Mouse (Mus musculus) yolk sac, embryonic 10.5 days (tissue): Measurements from ENCODE around the gene 4930595D18Rik.

Experiments
- DNase-seq: peaks from one replicate; pipeline ENCODE4 v3.0.0-alpha.2; 2017; ENCODE audit warnings: low spot score

4930595D18Rik gene

DNA sequence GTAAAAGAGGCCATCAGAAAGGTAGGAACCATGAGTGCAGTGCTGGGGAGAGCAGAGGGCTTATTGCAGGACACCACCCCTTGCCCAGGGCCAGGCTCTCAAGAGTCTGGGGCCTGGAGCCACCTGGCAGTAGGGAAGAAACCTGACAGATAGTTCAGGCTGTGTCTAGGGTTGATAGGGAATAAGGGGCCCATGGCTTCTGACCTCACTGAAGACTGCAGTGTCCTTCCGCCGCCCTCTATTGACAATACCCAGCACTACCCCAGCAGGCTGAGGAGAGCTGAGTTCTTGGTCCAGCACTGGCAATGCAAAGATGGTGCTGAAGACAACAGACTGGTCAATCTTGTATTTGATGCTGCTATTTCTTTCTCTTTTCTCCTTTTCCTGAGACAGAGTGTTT lies 47.2 kb downstream of the 4930595D18Rik start:
- DNase-seq = no peak

DNA sequence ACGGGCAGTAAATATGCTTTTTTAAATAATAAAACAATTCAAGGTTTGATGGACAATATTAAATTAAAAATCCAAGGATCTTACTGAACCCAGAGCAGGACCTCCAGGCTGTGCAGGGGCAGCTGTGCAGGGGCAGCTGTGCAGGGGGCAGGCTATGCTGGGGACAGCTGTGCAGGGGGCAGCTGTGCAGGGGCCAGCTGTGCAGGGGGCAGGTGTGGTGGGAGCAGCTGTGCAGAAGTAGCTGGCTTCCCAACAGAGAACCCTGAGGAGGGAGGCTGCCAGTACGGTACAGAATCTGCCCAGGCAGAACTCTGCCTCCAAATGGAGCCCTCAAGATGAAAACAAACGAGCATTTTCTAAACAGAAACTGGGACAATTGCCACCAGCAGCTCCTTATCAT lies 48.3 kb downstream of the 4930595D18Rik start:
- DNase-seq = no peak

GRCm38 (mm10) chr12:111134791-111135733 lies 49.2 kb downstream of the 4930595D18Rik start:
- peak; percentile 69 for DNase-seq

GRCm38 (mm10) chr12:111134169-111134568 lies 50.1 kb downstream of the 4930595D18Rik start:
- no peak for DNase-seq

GRCm38 (mm10) chr12:111125666-111126065 lies 58.6 kb downstream of the 4930595D18Rik start:
- DNase-seq = no peak

DNA sequence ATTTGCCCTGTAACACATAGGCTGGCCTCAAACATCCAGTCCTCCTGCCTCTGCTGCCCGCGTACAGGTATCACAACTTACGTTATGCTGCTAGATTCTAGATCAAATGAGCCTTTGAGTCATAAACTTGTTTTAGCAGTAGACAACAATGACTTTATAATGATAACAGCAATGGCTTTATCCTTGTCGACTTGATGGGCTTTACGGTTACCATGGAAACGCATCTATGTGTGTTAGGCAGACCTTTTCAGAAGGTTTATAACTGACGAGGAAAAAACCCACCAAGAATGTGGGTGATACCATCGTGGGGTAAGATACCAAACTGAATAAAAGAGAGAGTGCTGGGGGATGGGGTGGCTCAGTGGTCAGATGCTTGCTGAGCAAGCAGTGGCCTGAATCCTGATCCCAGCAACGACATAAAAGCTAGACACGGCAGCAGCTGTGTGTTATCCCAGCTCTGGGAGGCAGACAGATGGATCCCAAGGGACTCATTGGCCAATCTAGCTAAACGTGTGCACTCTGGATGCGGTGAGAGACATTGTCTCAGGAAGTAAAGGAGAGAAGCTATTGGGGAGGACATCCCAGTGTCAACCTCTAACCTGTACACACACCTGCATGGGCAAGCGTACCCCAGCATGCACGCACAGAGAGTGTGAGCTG lies 59.6 kb downstream of the 4930595D18Rik start:
- DNase-seq = no peak

GRCm38 (mm10) chr12:111122332-111122852 lies 61.9 kb downstream of the 4930595D18Rik start:
- no peak for DNase-seq

- no peak for DNase-seq
These were observed 63.2 kb downstream of the 4930595D18Rik start for GRCm38 (mm10) chr12:111120976-111121645.

- DNase-seq = no peak
These were observed 64.7 kb downstream of the 4930595D18Rik start for GRCm38 (mm10) chr12:111119506-111120085.

DNA sequence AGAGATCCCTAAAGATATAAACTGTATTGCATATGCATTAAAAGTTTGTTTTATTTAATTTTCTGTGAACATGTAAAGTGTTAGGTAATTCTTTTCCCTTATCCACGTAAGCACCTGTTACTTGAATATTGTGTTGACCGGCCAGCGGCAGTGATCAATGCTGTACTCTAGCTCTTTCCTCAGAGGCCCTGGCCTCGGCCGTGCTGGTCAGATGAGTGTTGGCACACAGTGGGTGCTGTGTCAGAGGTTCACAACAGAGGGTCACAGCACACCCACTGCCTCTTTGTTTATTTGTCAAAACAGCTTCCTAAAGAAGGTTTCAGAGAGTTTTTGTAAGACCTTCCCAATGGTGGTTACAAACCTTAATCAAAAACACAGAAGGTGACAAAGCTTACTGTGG lies 69.7 kb downstream of the 4930595D18Rik start:
- no peak for DNase-seq

- DNase-seq = no peak
These were observed 73.1 kb downstream of the 4930595D18Rik start for GRCm38 (mm10) chr12:111111176-111111575.
